Mouse (Mus musculus): ENCODE results near the gene Ksr2. TPM values are rescaled to one million over a fixed set of nuclear protein-coding genes. Genes with fewer than 3 reads are reported as not detected.
"Not testable (repeated sequence)": the region's sequence is repeated elsewhere in the genome, so short reads cannot be mapped to it uniquely, and the experiment has no call there.

Ksr2 gene
- total and polyA plus RNA-seq, 3 experiments, result 0.05 TPM; not detected in 2

GRCm38 (mm10) chr5:117374372-117375049, 39.3 kb upstream of the Ksr2 start:
- peak overlapping the region; percentile 28; the same call in 1 of the 2 replicates for H3K4me3 ChIP-seq (ENCODE audit: low read depth, low read length)
- no peak for TF ChIP-seq GATA1 (IDR thresholded peaks at IDR 0.05; ENCODE audit: borderline replicate concordance, low read length)
- TF ChIP-seq CTCF (IDR thresholded peaks at IDR 0.05; ENCODE audit: low read depth, low read length), result no peak
- TF ChIP-seq POLR2AphosphoS5 (IDR thresholded peaks at IDR 0.05; ENCODE audit: insufficient replicate concordance, low read depth, low read length), result peak; percentile 70; the same call in 1 of the 2 replicates

GRCm38 (mm10) chr5:117376331-117376761, 37.5 kb upstream of the Ksr2 start:
- H3K27me3 ChIP-seq (ENCODE audit: insufficient read depth, low read length), result no peaks in the 10 kb centered on the region
- no peak overlapping the region for H3K4me3 ChIP-seq (ENCODE audit: low read depth, low read length)
- TF ChIP-seq TAL1 (conservative IDR thresholded peaks at IDR 0.05; ENCODE audit: low read depth, low read length) (no peak), GATA2 (IDR thresholded peaks at IDR 0.05; ENCODE audit: borderline replicate concordance, low read depth, low read length) (no peak), GATA1 (IDR thresholded peaks at IDR 0.05; ENCODE audit: borderline replicate concordance, low read length) (no peak), POLR2AphosphoS5 (IDR thresholded peaks at IDR 0.05; ENCODE audit: insufficient replicate concordance, low read depth, low read length) (no peak), CTCF (IDR thresholded peaks at IDR 0.05; ENCODE audit: low read depth, low read length) (no peak)
- DNase-seq (ENCODE audit: low spot score) (no peak), ATAC-seq (ENCODE audit: extremely low read depth, insufficient number of reproducible peaks, low FRiP score, poor library complexity, severe bottlenecking) (no peak)
- no peaks in the 10 kb centered on the region for H3K4me1 ChIP-seq (ENCODE audit: insufficient read depth, low read depth, low read length)
- peaks cover 93% of the 10 kb centered on the region for H3K36me3 ChIP-seq (replicated peaks)
- no peaks in the 10 kb centered on the region for H3K9me3 ChIP-seq (replicated peaks)

More at GRCm38 (mm10) chr5:117374372-117375049, 39.3 kb upstream of the Ksr2 start:
- H3K9me3 ChIP-seq (replicated peaks), result no peaks in the 10 kb centered on the region
- H3K27me3 ChIP-seq (ENCODE audit: insufficient read depth, low read length), result no peaks in the 10 kb centered on the region
- ATAC-seq (ENCODE audit: extremely low read depth, insufficient number of reproducible peaks, low FRiP score, poor library complexity, severe bottlenecking) (no peak), DNase-seq (ENCODE audit: low spot score) (no peak)
- H3K36me3 ChIP-seq (replicated peaks), result peaks cover 93% of the 10 kb centered on the region
- H3K4me1 ChIP-seq (ENCODE audit: insufficient read depth, low read depth, low read length), result no peaks in the 10 kb centered on the region

- not testable (repeated sequence) for H3K4me3 ChIP-seq (ENCODE audit: low read depth, low read length); H3K9me3 ChIP-seq (replicated peaks); ATAC-seq (ENCODE audit: extremely low read depth, insufficient number of reproducible peaks, low FRiP score, poor library complexity, severe bottlenecking); DNase-seq (ENCODE audit: low spot score); H3K27me3 ChIP-seq (ENCODE audit: insufficient read depth, low read length)
- Histone ChIP-seq H3K36me3 (replicated peaks) (peaks cover 93% of the 10 kb centered on the region), H3K4me1 (ENCODE audit: insufficient read depth, low read depth, low read length) (peaks cover 10% of the 10 kb centered on the region)
Measured at GRCm38 (mm10) chr5:117377731-117378130, 36.1 kb upstream of the Ksr2 start.

GRCm38 (mm10) chr5:117380199-117380598, 33.6 kb upstream of the Ksr2 start:
- ATAC-seq (ENCODE audit: extremely low read depth, insufficient number of reproducible peaks, low FRiP score, poor library complexity, severe bottlenecking) (no peak), DNase-seq (ENCODE audit: low spot score) (no peak)
- Histone ChIP-seq H3K36me3 (replicated peaks) (peaks cover 93% of the 10 kb centered on the region), H3K9me3 (replicated peaks) (no peaks in the 10 kb centered on the region), H3K27me3 (ENCODE audit: insufficient read depth, low read length) (no peaks in the 10 kb centered on the region), H3K4me3 (ENCODE audit: low read depth, low read length) (no peak overlapping the region), H3K4me1 (ENCODE audit: insufficient read depth, low read depth, low read length) (peaks cover 21% of the 10 kb centered on the region)
- no peak for TF ChIP-seq CTCF (IDR thresholded peaks at IDR 0.05; ENCODE audit: low read depth, low read length)
- no peak for TF ChIP-seq GATA2 (IDR thresholded peaks at IDR 0.05; ENCODE audit: borderline replicate concordance, low read depth, low read length)
- TF ChIP-seq GATA1 (IDR thresholded peaks at IDR 0.05; ENCODE audit: borderline replicate concordance, low read length), result no peak
- no peak for TF ChIP-seq TAL1 (conservative IDR thresholded peaks at IDR 0.05; ENCODE audit: low read depth, low read length)
- no peak for TF ChIP-seq POLR2AphosphoS5 (IDR thresholded peaks at IDR 0.05; ENCODE audit: insufficient replicate concordance, low read depth, low read length)

- no peaks in the 10 kb centered on the region for H3K27me3 ChIP-seq (ENCODE audit: insufficient read depth, low read length)
- ATAC-seq (ENCODE audit: extremely low read depth, insufficient number of reproducible peaks, low FRiP score, poor library complexity, severe bottlenecking) (no peak), DNase-seq (ENCODE audit: low spot score) (no peak)
- H3K4me1 ChIP-seq (ENCODE audit: insufficient read depth, low read depth, low read length), result peaks cover 26% of the 10 kb centered on the region
- no peaks in the 10 kb centered on the region for H3K9me3 ChIP-seq (replicated peaks)
- no peak for TF ChIP-seq POLR2AphosphoS5 (IDR thresholded peaks at IDR 0.05; ENCODE audit: insufficient replicate concordance, low read depth, low read length)
- TF ChIP-seq CTCF (IDR thresholded peaks at IDR 0.05; ENCODE audit: low read depth, low read length), result no peak
- no peak for TF ChIP-seq GATA2 (IDR thresholded peaks at IDR 0.05; ENCODE audit: borderline replicate concordance, low read depth, low read length)
- TF ChIP-seq TAL1 (conservative IDR thresholded peaks at IDR 0.05; ENCODE audit: low read depth, low read length), result no peak
- TF ChIP-seq GATA1 (IDR thresholded peaks at IDR 0.05; ENCODE audit: borderline replicate concordance, low read length), result no peak
- H3K4me3 ChIP-seq (ENCODE audit: low read depth, low read length), result no peak overlapping the region
- H3K36me3 ChIP-seq (replicated peaks), result peaks cover 93% of the 10 kb centered on the region
Measured at GRCm38 (mm10) chr5:117381785-117382184, 32.0 kb upstream of the Ksr2 start.

- Histone ChIP-seq H3K4me3 (ENCODE audit: low read depth, low read length) (no peak overlapping the region), H3K9me3 (replicated peaks) (no peaks in the 10 kb centered on the region), H3K27me3 (ENCODE audit: insufficient read depth, low read length) (no peaks in the 10 kb centered on the region), H3K4me1 (ENCODE audit: insufficient read depth, low read depth, low read length) (peaks cover 40% of the 10 kb centered on the region), H3K36me3 (replicated peaks) (peaks cover 97% of the 10 kb centered on the region)
- TF ChIP-seq CTCF (IDR thresholded peaks at IDR 0.05; ENCODE audit: low read depth, low read length) (no peak), GATA2 (IDR thresholded peaks at IDR 0.05; ENCODE audit: borderline replicate concordance, low read depth, low read length) (no peak), GATA1 (IDR thresholded peaks at IDR 0.05; ENCODE audit: borderline replicate concordance, low read length) (no peak), POLR2AphosphoS5 (IDR thresholded peaks at IDR 0.05; ENCODE audit: insufficient replicate concordance, low read depth, low read length) (no peak), TAL1 (conservative IDR thresholded peaks at IDR 0.05; ENCODE audit: low read depth, low read length) (no peak)
- DNase-seq (ENCODE audit: low spot score) (no peak), ATAC-seq (ENCODE audit: extremely low read depth, insufficient number of reproducible peaks, low FRiP score, poor library complexity, severe bottlenecking) (no peak)
Measured at GRCm38 (mm10) chr5:117383198-117383597, 30.6 kb upstream of the Ksr2 start.

All from G1E (cell line).